Mouse (Mus musculus): Measurements from ENCODE around the gene Ankrd11. TPM values are rescaled to one million over a fixed set of nuclear protein-coding genes. Genes with fewer than 3 reads are reported as not detected.

Ankrd11 gene
- polyA plus RNA-seq, 2 experiments from 2014 or later, result 75.8 to 77.3 TPM

GRCm38 (mm10) chr8:122893451-122893850 lies 148.6 kb downstream of the Ankrd11 start:
- no peak for ATAC-seq

GRCm38 (mm10) chr8:122891440-122891839 lies 150.6 kb downstream of the Ankrd11 start:
- ATAC-seq, result no peak

DNA sequence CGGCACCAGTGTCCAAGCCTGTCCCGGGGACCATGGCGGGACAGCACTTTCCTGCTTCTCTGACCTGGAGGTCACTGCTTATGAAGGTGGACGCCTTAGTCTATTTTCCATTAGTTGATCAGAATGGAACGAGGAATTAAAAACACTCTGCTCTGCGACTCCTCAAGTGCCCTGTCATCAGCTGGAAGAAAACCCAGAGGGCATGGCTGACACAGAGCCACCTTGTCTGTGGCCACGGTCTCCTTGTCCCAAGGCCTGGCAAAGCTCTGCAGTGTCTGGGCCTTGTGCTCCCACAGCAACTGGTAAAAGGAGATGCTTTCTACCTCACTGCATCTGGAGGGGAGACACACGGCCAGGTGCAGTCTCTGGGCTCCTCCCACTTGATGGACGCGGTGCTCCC lies 158.4 kb downstream of the Ankrd11 start:
- ATAC-seq, result no peak

DNA sequence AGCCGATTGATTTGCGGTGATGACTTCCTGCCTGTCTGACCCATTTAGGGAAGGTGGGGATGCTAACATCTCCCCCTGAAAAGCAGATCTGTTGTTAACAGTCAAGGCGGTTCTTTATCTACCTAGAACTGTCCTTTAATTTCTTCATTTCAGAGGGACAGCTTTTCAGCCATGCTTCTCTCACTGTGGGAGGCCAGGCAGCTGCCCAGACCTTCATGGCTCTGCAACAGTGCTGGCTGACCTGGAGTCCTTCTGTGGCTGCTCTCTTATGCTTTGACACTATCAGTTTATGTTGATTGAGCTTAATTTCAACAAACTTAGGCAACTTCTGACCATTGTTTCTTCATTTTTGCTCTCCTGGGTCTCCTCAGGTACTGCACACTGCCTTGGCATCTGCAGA lies 161.8 kb downstream of the Ankrd11 start:
- no peak for ATAC-seq

DNA sequence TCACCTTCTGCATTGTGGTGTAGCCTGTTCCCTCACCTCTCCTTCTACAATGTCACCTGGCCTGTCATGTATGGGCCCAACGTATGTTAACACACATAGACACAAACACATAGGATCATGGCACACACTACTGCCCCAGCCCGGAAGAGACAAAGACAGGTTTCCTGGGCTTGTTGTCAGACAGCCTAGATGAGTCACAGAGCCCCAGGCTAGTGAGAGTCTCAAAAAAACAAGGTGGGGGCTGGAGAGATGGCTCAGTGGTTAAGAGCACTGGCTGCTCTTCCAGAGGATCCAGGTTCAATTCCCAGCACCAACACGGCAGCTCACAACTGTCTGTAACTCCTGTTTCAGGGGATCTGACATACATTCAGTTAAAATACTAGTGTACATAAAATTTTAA lies 163.8 kb downstream of the Ankrd11 start:
- ATAC-seq, result no peak

DNA sequence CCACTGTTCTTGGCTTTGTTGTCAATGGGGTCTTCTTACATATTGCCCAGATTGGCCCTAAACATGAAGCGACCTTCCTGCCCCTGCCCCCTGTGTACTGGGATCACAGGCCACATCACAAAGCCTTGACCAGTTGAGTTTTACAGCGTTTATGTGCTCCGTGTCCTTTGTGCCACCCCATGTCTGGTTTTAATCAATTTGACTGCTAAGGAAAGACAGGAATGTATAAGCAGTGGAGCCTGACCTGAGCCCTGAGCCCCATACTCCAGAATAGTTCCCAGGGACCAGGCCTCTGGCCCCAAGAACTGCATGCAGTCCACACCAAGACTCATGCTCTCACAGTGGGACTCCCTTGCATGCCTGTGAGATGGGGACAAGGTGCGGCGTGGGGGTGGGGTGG lies 166.9 kb downstream of the Ankrd11 start:
- ATAC-seq, result no peak

DNA sequence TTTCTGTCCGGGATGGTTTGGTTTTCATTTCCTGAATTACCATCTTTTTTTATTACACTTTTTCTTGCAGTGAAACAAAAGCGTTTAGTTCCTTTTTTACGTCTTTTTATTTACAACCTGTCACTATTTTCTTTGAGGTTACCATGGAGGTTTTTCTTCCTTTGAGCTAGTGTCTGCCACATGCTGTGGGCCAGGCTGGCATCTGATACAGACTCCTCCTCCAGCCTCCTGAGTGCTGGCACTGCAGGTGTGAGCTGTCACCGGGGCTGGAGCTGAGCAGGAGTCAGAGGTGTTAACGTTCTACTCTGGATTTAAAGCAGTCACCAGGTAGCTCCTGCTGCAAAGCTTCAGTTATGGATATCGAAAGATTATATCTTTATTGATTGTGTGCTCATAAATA lies 168.9 kb downstream of the Ankrd11 start:
- ATAC-seq, result no peak

DNA sequence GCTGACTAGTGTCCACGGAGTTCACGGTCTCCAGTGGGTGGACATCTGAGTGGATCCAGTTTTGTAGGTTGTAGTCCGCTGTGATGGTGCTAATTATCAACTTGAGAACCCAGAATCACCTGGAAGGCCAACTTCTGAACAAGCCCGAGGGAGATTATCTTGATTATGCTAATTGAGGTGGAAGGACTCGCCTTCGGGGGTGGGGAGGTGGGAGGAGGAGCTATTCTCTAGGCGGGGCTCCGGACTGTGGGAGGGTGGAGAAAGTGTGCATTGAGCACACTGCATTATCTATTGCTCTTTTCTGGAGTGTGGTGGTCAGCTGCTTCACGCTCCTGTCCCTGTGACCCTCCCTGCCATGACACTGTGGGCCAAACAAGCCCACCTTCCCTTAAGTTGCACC lies 170.4 kb downstream of the Ankrd11 start:
- ATAC-seq, result no peak

GRCm38 (mm10) chr8:122870377-122870863 lies 171.7 kb downstream of the Ankrd11 start:
- ATAC-seq, result peak; percentile 74

GRCm38 (mm10) chr8:122867982-122868381 lies 174.1 kb downstream of the Ankrd11 start:
- ATAC-seq, result no peak

DNA sequence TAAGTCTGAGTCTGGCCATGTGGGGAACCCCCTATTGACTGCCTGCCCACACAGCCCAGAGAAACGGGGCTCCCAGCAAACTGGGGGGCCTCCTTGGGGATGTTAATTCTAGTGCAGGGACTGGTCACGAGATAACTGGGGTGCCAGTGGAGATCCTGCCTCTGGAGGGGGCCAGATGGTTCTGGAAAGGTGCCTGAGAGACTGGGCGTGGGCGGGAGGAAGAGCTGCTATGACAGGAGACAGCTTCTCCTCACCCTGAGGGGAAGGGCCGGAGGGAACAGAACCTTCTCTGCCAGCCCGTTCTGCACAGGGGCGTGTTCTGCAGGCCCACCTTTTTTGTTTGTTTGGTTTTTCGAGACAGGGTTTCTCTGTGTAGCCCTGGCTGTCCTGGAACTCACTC lies 175.8 kb downstream of the Ankrd11 start:
- ATAC-seq, result no peak

GRCm38 (mm10) chr8:122865441-122865840 lies 176.6 kb downstream of the Ankrd11 start:
- peak; percentile 58 for ATAC-seq

DNA sequence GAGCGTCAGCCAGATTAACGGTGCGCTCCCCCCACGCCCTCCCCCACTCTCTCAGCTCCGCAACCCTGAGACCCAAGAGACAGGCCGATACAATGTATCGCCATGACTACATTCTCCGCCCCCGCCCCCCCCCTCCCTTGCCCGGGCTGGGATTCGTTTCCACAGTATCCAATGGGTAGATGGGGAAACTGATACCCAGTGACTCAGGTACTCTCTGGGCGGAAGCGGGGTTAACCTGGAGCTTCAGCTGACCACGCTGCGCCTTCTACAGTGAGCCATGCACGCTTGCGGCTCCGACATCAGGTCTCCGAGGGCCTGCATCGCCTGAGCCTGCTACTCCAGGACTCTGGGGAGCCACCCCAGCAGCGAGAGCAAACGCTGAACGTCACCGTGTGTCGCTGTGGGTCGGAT lies 177.4 kb downstream of the Ankrd11 start:
- peak; percentile 38 for ATAC-seq

- no peak for ATAC-seq
Observed at GRCm38 (mm10) chr8:122859843-122860242, 182.2 kb downstream of the Ankrd11 start.

GRCm38 (mm10) chr8:122856288-122856687 lies 185.8 kb downstream of the Ankrd11 start:
- ATAC-seq, result no peak

DNA sequence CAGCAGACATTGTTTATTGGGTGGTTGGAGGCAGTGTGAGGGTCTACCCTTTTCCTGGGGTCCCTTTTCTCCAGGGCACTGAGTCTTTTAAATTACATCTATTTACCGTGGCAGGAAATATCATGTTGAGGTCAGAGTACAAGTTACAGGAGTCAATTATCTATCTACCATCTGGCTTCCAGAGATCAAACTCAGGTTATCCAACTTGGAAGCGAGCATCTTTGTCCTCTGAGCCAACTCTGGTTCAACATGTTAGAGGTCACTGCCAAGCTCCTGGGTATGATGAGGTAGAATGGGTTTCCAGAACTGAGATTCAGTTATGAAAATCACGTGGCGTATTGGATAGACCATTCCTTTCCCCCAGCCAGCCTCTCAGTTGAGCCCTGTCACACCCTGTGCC lies 187.0 kb downstream of the Ankrd11 start:
- ATAC-seq, result no peak

DNA sequence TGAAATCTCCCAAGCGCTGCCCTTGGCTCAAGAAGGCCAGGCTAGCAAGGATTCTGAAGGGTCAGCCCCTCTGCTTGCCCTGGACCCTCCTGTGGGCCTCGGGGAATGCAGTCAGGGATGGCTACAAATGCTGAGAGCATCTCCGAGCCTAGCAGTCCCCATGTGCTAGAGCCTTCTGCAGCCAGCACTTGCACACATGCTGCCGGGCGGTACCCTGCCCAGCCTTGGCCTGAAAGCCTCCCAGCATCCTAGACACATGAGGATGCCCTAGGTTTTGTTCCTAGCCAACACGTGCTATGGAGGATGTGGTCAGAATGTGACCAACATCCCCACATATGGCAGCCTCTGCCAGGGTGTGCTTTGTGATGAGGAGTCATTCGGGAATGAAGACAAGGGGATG lies 187.7 kb downstream of the Ankrd11 start:
- ATAC-seq, result no peak

- ATAC-seq, result no peak
Observed at GRCm38 (mm10) chr8:122853340-122853771, 188.7 kb downstream of the Ankrd11 start.

DNA sequence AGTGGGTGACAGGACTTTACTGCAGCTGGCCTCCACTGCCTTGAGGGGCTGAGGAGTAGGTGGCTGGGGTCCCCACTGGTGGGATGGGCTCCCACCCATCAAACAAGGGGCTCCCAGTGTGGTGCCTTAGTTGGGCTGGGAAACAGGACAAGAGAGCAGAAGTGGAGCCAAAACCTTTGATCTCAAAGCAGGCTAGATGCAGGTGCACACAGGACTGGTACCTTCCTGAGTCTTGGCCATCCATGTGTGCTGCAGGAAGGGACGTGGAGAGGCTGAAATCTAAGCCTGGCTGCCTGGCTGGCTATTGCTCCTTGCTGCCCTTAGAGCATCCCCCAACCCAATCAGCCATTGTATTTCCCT lies 189.6 kb downstream of the Ankrd11 start:
- no peak for ATAC-seq

- ATAC-seq, result no peak
Observed at GRCm38 (mm10) chr8:122851692-122852545, 190.2 kb downstream of the Ankrd11 start.

- no peak for ATAC-seq
Observed at GRCm38 (mm10) chr8:122850641-122851240, 191.3 kb downstream of the Ankrd11 start.

GRCm38 (mm10) chr8:122849152-122849910 lies 192.7 kb downstream of the Ankrd11 start:
- no peak for ATAC-seq

DNA sequence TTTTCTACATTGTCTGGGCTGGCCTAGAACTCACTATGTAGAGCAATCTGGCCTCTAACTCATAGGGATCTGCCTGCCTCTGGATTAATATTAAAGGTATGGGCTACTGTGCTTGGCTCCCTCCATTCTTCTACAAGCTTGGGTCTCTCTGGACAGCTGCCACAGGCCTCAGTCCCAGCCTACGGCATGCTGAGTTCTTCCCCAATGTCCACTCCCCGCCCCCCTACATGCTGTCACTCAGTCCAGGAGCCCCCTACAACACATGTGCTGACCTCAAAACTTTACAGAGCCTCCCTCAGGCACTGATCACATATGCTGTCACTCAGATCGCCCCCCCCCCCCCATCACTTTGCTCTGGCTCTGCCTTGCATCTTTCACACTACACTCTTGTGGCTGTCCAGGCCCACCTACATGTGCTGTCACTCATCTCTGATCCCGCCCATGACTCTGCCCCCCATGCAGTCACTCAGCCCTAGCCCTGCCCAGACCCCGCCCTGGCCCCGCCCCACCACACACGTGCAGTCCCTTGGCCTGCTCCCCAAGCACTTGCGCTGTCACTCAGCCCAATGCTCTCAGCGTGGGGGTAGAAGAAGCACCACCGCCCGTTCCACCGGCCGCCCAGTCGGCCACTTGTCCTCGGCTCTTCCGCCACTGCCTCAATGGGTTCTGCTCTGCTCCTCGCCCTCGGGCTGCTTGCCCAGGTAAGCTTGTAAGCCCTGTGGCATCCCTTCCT lies 194.1 kb downstream of the Ankrd11 start, which contains the start of gene Cdh15:
Cdh15 (plus strand) TSS at position 138 of the 733 bp plus-strand sequence.
- ATAC-seq, result no peak
